Mouse (Mus musculus): ENCODE results near the gene Tmco4. TPM values are rescaled to one million over a fixed set of nuclear protein-coding genes. Genes with fewer than 3 reads are reported as not detected.

Tmco4 gene
- 0.87 and 0.98 TPM in 2 replicates for polyA plus RNA-seq (2016; fragmentation: Nextera tagmentation; extraction: Ambion mirVana)

- Histone ChIP-seq H3K27me3 (ENCODE audit: low read depth, poor library complexity, severe bottlenecking) (peaks cover 13% of the 10 kb centered on the region; the same call in 1 of the 2 replicates), H3K27ac (replicated peaks) (peak within 1 kb of the TSS; percentile 89), H3K9me3 (replicated peaks) (no peaks in the 10 kb centered on the region), H3K36me3 (no peaks in the 10 kb centered on the region), H3K4me3 (peak within 1 kb of the TSS; percentile 76), H3K4me1 (peaks cover 28% of the 10 kb centered on the region)
- peak; percentile 65 for DNase-seq (ENCODE audit: low spot score)
- 1% methylated on average over 59 of the region's 60 CpGs for WGBS
Measured at GRCm38 (mm10) chr4:138972827-138973718, at the start of gene Tmco4. Gene Tmco4, plus strand, starts transcription at chr4:138972888.

DNA sequence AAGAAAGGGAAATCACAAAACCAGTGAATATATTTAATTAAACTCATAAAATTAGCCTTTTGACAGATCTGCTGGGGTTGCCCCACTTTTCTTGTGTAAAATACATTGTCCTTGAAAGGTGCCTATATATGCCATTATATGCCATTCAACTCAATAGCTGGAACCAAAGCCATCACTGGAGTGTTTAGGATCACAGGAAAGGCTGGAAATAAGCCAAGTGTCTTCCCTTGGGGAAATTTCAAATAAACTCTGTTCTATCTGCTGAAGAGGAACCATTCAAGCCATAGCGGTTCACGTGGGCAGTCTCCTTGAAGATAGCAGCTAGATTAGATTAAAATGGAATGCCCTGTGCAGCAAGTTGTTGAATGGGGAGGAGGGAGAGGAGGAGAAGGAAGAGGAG, 47.1 kb upstream of the Tmco4 start:
- 74% methylated on average over 2 of the region's 2 CpGs for WGBS
- peaks cover 13% of the 10 kb centered on the region for H3K4me1 ChIP-seq
- no peak overlapping the region for H3K4me3 ChIP-seq
- H3K27me3 ChIP-seq (ENCODE audit: low read depth, poor library complexity, severe bottlenecking) = no peaks in the 10 kb centered on the region
- no peaks in the 10 kb centered on the region for H3K9me3 ChIP-seq (replicated peaks)
- DNase-seq (ENCODE audit: low spot score) = no peak
- H3K36me3 ChIP-seq = no peaks in the 10 kb centered on the region
- no peak overlapping the region for H3K27ac ChIP-seq (replicated peaks)

GRCm38 (mm10) chr4:138933862-138934261, 38.8 kb upstream of the Tmco4 start:
- WGBS = 78% methylated on average over 3 of the region's 3 CpGs
- Histone ChIP-seq H3K9me3 (replicated peaks) (no peaks in the 10 kb centered on the region), H3K27me3 (ENCODE audit: low read depth, poor library complexity, severe bottlenecking) (no peaks in the 10 kb centered on the region), H3K36me3 (no peaks in the 10 kb centered on the region), H3K4me3 (no peak overlapping the region), H3K4me1 (no peaks in the 10 kb centered on the region), H3K27ac (replicated peaks) (no peak overlapping the region)
- DNase-seq (ENCODE audit: low spot score) = no peak

DNA sequence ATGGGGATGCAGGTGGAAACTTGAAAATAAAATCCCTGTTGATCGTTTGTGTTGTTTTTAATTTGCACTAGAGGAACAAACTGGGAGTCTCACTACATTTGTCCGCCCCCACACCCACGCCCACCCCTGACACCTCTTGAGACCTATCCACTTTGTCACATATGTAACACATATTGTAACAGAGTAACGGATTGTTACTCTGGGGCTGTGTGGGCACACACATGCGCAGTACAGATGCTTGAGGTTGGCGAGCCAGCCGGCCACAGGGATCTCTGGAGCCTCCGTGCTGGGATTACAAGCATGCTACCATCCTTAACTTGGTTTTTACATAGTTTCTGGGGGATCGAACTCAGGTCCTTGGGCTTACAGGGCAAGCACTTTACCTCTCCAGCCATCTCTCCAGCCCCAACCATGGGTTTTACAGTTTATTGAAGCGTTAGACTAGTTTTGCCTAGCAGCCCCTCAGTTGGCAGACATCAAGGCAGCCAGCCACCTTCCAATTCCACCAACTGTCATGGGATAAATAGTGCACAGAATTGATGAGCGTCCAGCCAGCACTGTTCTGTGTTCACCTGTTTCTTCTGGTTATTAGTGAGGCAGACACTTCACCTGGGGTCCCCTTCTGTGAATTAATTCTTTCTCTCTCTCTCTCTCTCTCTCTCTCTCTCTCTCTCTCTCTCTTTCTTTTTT, 38.1 kb upstream of the Tmco4 start:
- Histone ChIP-seq H3K9me3 (replicated peaks) (no peaks in the 10 kb centered on the region), H3K4me1 (peaks cover 4% of the 10 kb centered on the region), H3K27ac (replicated peaks) (no peak overlapping the region), H3K27me3 (ENCODE audit: low read depth, poor library complexity, severe bottlenecking) (no peaks in the 10 kb centered on the region), H3K36me3 (no peaks in the 10 kb centered on the region), H3K4me3 (no peak overlapping the region)
- DNase-seq (ENCODE audit: low spot score) = no peak
- WGBS = 89% methylated on average over 11 of the region's 11 CpGs

- Histone ChIP-seq H3K27me3 (ENCODE audit: low read depth, poor library complexity, severe bottlenecking) (no peaks in the 10 kb centered on the region), H3K36me3 (no peaks in the 10 kb centered on the region), H3K4me1 (peaks cover 14% of the 10 kb centered on the region), H3K9me3 (replicated peaks) (no peaks in the 10 kb centered on the region), H3K27ac (replicated peaks) (no peak overlapping the region), H3K4me3 (no peak overlapping the region)
- DNase-seq (ENCODE audit: low spot score) = no peak
- 87% methylated on average over 10 of the region's 10 CpGs for WGBS
Measured at GRCm38 (mm10) chr4:138938495-138939269, 34.0 kb upstream of the Tmco4 start.

GRCm38 (mm10) chr4:138939481-138939880, 33.2 kb upstream of the Tmco4 start:
- Histone ChIP-seq H3K9me3 (replicated peaks) (no peaks in the 10 kb centered on the region), H3K4me3 (no peak overlapping the region), H3K27me3 (ENCODE audit: low read depth, poor library complexity, severe bottlenecking) (no peaks in the 10 kb centered on the region), H3K36me3 (no peaks in the 10 kb centered on the region), H3K4me1 (peaks cover 18% of the 10 kb centered on the region), H3K27ac (replicated peaks) (no peak overlapping the region)
- DNase-seq (ENCODE audit: low spot score) = no peak
- 65% methylated on average over 4 of the region's 4 CpGs for WGBS

- DNase-seq (ENCODE audit: low spot score) = no peak
- no peak overlapping the region for H3K4me3 ChIP-seq
- H3K9me3 ChIP-seq (replicated peaks) = no peaks in the 10 kb centered on the region
- H3K27ac ChIP-seq (replicated peaks) = no peak overlapping the region
- WGBS = 39% methylated on average over 7 of the region's 7 CpGs
- peaks cover 18% of the 10 kb centered on the region for H3K4me1 ChIP-seq
- H3K27me3 ChIP-seq (ENCODE audit: low read depth, poor library complexity, severe bottlenecking) = no peaks in the 10 kb centered on the region
- H3K36me3 ChIP-seq = no peaks in the 10 kb centered on the region
Measured at GRCm38 (mm10) chr4:138941401-138941800, 31.3 kb upstream of the Tmco4 start.

DNA sequence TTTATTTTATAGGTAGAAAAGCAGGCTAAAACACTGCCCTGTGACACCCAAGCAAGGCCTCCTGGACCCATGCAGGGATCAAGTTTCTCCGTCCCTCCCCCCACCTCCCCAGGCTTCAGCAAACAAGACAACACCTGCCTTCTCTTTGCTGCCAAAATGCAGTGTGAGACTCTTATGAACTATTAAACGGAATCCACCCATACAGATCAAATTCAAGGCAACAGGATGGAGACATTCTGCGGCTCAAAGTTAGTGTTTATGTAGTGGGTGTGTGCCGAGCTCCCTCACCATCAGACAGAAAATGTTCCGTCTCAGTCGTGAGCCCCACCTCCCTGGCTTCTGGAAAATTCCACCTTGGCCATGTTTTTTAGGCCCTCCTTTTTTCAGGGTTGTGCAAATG, 30.7 kb upstream of the Tmco4 start:
- peaks cover 18% of the 10 kb centered on the region for H3K4me1 ChIP-seq
- no peaks in the 10 kb centered on the region for H3K27me3 ChIP-seq (ENCODE audit: low read depth, poor library complexity, severe bottlenecking)
- WGBS = 68% methylated on average over 6 of the region's 6 CpGs
- no peak for DNase-seq (ENCODE audit: low spot score)
- no peaks in the 10 kb centered on the region for H3K36me3 ChIP-seq
- no peak overlapping the region for H3K4me3 ChIP-seq
- no peak overlapping the region for H3K27ac ChIP-seq (replicated peaks)
- H3K9me3 ChIP-seq (replicated peaks) = no peaks in the 10 kb centered on the region

DNA sequence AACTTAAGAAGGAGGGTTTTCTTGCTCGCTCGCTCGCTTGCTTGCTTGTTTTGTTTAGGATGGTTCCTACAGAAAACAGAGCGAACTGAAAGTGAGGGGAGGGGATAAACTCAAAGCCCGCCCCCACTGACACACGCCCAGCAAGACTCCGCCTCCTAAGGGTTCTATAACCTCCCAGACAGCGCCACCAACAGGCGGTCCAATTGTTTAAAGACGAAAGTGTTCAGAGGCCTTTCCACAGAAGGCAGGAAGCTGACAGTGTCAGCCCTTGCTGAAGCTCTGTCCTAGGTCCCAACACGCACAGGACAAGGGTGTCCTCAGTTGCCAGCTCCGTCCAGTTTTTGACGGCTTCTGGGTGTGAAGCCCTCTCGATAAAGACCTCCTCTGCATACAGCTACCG, 29.0 kb upstream of the Tmco4 start:
- H3K27me3 ChIP-seq (ENCODE audit: low read depth, poor library complexity, severe bottlenecking) = no peaks in the 10 kb centered on the region
- peak; percentile 59 for DNase-seq (ENCODE audit: low spot score)
- H3K4me3 ChIP-seq = 0 out of 2 replicates have a peak overlapping the region, but pooled peaks have one; percentile 12
- WGBS = 29% methylated on average over 15 of the region's 15 CpGs
- no peaks in the 10 kb centered on the region for H3K9me3 ChIP-seq (replicated peaks)
- H3K36me3 ChIP-seq = no peaks in the 10 kb centered on the region
- 0 out of 2 replicates have a peak overlapping the region, but pooled peaks have one; percentile 6 for H3K27ac ChIP-seq (replicated peaks)
- peaks cover 18% of the 10 kb centered on the region for H3K4me1 ChIP-seq

DNA sequence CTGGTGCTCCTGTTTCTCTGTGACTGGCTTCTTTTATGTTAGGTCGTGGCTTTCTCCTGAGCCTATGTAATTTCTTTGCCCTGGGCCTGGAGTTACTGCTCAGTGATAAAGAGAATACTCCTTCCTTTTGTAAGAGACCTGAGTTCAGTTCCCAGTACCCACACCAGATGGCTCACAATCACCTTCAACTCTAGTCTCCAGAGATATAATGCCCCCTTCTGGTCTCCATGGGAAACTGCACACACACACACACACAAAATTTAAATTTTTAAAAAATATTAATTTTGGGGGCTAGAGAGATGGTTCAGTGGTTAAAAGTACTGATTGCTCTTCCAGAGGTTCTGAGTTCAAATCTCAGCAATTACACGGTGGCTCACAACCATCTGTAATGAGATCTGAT, 24.4 kb upstream of the Tmco4 start:
- no peak for DNase-seq (ENCODE audit: low spot score)
- H3K4me3 ChIP-seq = no peak overlapping the region
- H3K27me3 ChIP-seq (ENCODE audit: low read depth, poor library complexity, severe bottlenecking) = no peaks in the 10 kb centered on the region
- 0 out of 2 replicates have a peak, but pooled peaks cover 5% of the 10 kb centered on the region for H3K4me1 ChIP-seq
- H3K27ac ChIP-seq (replicated peaks) = no peak overlapping the region
- no peaks in the 10 kb centered on the region for H3K36me3 ChIP-seq
- WGBS = 80% methylated on average over 2 of the region's 2 CpGs
- no peaks in the 10 kb centered on the region for H3K9me3 ChIP-seq (replicated peaks)

DNA sequence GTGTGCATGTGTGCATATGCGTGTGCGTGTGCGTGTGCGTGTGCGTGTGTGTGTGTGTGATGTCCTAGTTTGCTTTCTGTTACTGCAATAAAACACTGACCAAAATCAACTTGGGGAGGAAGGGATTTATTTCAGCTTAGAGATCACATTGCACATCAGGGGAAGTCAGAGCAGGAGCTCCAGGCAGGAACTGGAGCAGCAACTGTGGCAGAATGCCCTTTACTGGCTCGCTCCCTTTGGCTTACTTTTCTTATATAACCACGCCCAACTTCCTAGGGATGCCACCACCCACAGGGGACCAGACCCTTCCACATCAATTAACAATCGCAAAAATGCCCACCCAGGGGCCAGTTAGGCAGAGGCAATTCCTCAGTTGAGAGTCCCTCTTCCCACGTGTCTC, 14.1 kb upstream of the Tmco4 start:
- Histone ChIP-seq H3K4me3 (no peak overlapping the region), H3K27ac (replicated peaks) (no peak overlapping the region), H3K27me3 (ENCODE audit: low read depth, poor library complexity, severe bottlenecking) (no peaks in the 10 kb centered on the region), H3K36me3 (no peaks in the 10 kb centered on the region), H3K4me1 (no peaks in the 10 kb centered on the region), H3K9me3 (replicated peaks) (no peaks in the 10 kb centered on the region)
- DNase-seq (ENCODE audit: low spot score) = no peak
- 88% methylated on average over 9 of the region's 9 CpGs for WGBS

GRCm38 (mm10) chr4:138959120-138959519, 13.6 kb upstream of the Tmco4 start:
- no peak for DNase-seq (ENCODE audit: low spot score)
- Histone ChIP-seq H3K27ac (replicated peaks) (no peak overlapping the region), H3K9me3 (replicated peaks) (no peaks in the 10 kb centered on the region), H3K4me1 (no peaks in the 10 kb centered on the region), H3K4me3 (no peak overlapping the region), H3K27me3 (ENCODE audit: low read depth, poor library complexity, severe bottlenecking) (no peaks in the 10 kb centered on the region), H3K36me3 (no peaks in the 10 kb centered on the region)
- WGBS = 89% methylated on average over 15 of the region's 15 CpGs
